Mouse (Mus musculus) hindbrain, embryonic 14.5 days (tissue): ENCODE data around the gene Rab15. TPM values are rescaled to one million over a fixed set of nuclear protein-coding genes. Genes with fewer than 3 reads are reported as not detected.

ENCODE experiments used
- ATAC-seq: fragments of 200-750 bp; cut with Nextera tagmentation; 2 replicates; pipeline ENCODE4 v1.8.0; 2017; ENCODE audit warnings: moderate number of reproducible peaks, mild to moderate bottlenecking, moderate TSS enrichment, moderate library complexity; ENCODE audit not compliant: low FRiP score
- DNase-seq: peaks from one replicate; pipeline ENCODE4 v3.0.0-alpha.2; 2015; ENCODE audit warnings: low spot score
- H3K27ac ChIP-seq: fragments of 300-500 bp; sonication (generic); 2 replicates; pipeline ENCODE4 v1.5.1; 2014; ENCODE audit warnings: mild to moderate bottlenecking, moderate library complexity
- H3K27me3 ChIP-seq: fragments of 300-500 bp; sonication (generic); 2 replicates; pipeline ENCODE4 v1.6.1; 2014; ENCODE audit warnings: mild to moderate bottlenecking, low read length, mixed read lengths; ENCODE audit not compliant: control insufficient read depth, insufficient read depth
- H3K36me3 ChIP-seq: fragments of 300-500 bp; sonication (generic); replicated peaks from 2 replicates; pipeline ENCODE4 v1.6.1; 2014; ENCODE audit not compliant: control insufficient read depth, insufficient read depth
- H3K4me1 ChIP-seq: fragments of 300-500 bp; sonication (generic); replicated peaks from 2 replicates; pipeline ENCODE4 v1.6.1; 2014; ENCODE audit warnings: antibody characterized with exemption, low read length, mixed read lengths; ENCODE audit not compliant: control insufficient read depth, insufficient read depth
- H3K4me2 ChIP-seq: fragments of 300-500 bp; sonication (generic); replicated peaks from 2 replicates; pipeline ENCODE4 v1.6.1; 2014; ENCODE audit warnings: mild to moderate bottlenecking, moderate library complexity
- H3K4me3 ChIP-seq: fragments of 300-500 bp; sonication (generic); replicated peaks from 2 replicates; pipeline ENCODE4 v1.5.1; 2014; ENCODE audit warnings: mild to moderate bottlenecking, low read length
- H3K9ac ChIP-seq: fragments of 300-500 bp; sonication (generic); 2 replicates; pipeline ENCODE4 v1.6.1; 2014
- H3K9me3 ChIP-seq: fragments of 300-500 bp; sonication (generic); 2 replicates; pipeline ENCODE4 v1.6.1; 2016; ENCODE audit warnings: low read length; ENCODE audit not compliant: control insufficient read depth
- WGBS: fragments of 180-500 bp; shearing (Covaris S2); extraction: QIAGEN DNeasy Blood & Tissue Kit; methylation state at CpG from one replicate; pipeline ENCODE4 v1.1.7; 2014; 5-methylcytosine and 5-hydroxymethylcytosine counted together
- polyA plus RNA-seq: library from polyadenylated mRNA; unstranded; fragments of >200 nt; fragmentation: Nextera tagmentation; extraction: Ambion mirVana; gene quantifications from 2 replicates; pipeline ENCODE4 v1.2.1, GENCODE M21; 2014

Gene Rab15
- polyA plus RNA-seq, 1 experiment from 2014 or later: 35.7 TPM

- H3K4me1 ChIP-seq: no peaks in the 10 kb centered on the region
- 93% methylated on average over 5 of the region's 5 CpGs for WGBS
- ATAC-seq: no peak
Observed at GRCm38 (mm10) chr12:76771540-76771939, 51.2 kb downstream of the Rab15 start.

DNA sequence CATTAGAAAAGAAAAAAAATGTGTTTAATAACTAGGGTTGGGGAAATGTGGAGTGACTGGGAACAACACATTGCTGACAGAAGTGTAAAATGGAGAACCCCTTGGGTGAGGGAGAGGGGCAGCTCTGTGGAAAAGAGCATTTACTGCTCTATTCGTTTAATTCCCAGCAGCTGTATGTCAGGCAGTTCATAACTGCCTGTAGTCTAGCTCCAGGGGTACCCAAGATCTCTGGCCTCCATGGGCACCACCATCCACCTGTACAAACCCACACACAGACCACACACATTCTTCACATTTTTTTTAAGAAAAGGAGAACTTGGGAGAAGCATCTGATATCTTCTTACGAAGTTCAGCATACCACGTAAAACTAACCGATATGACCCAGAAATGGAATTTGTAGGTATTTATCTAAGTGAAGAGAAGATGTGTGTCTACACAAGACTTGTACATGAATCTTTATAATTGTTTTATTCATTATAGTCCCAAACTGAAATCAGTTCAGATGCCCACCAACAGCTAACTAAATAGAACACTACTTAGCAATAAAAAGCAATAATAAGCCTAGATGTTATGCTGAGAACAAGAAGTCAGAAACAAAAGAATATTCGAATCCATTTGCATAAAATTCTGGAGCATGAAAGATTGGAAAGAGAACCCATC is 51.7 kb downstream of the Rab15 start:
- 0 out of 2 replicates have a peak, but pooled peaks cover 4% of the 10 kb centered on the region for H3K4me1 ChIP-seq
- no peak overlapping the region for H3K4me2 ChIP-seq
- no peaks in the 10 kb centered on the region for H3K9me3 ChIP-seq
- WGBS: 89% methylated on average over 5 of the region's 5 CpGs
- no peak overlapping the region for H3K9ac ChIP-seq
- H3K4me3 ChIP-seq: no peak overlapping the region
- H3K36me3 ChIP-seq: no peaks in the 10 kb centered on the region
- DNase-seq: no peak
- no peak for ATAC-seq
- H3K27ac ChIP-seq: no peak overlapping the region
- no peaks in the 10 kb centered on the region for H3K27me3 ChIP-seq

More at GRCm38 (mm10) chr12:76771540-76771939, 51.2 kb downstream of the Rab15 start:
- H3K9me3 ChIP-seq: no peaks in the 10 kb centered on the region
- H3K4me3 ChIP-seq: no peak overlapping the region
- H3K27ac ChIP-seq: no peak overlapping the region
- H3K27me3 ChIP-seq: no peaks in the 10 kb centered on the region
- no peak overlapping the region for H3K9ac ChIP-seq
- no peak for DNase-seq
- no peaks in the 10 kb centered on the region for H3K36me3 ChIP-seq
- H3K4me2 ChIP-seq: no peak overlapping the region

GRCm38 (mm10) chr12:76765901-76766630 is 56.6 kb downstream of the Rab15 start:
- DNase-seq (no peak), ATAC-seq (0 out of 2 replicates have a peak, but pooled peaks have one; percentile 15)
- Histone ChIP-seq H3K4me1 (0 out of 2 replicates have a peak, but pooled peaks cover 5% of the 10 kb centered on the region), H3K27ac (peak overlapping the region; percentile 87), H3K36me3 (no peaks in the 10 kb centered on the region), H3K4me3 (peak overlapping the region; percentile 59), H3K9ac (peak overlapping the region; percentile 73), H3K4me2 (peak overlapping the region; percentile 58), H3K27me3 (no peaks in the 10 kb centered on the region), H3K9me3 (no peaks in the 10 kb centered on the region)
- 32% methylated on average over 20 of the region's 20 CpGs for WGBS

GRCm38 (mm10) chr12:76765354-76765851 is 57.3 kb downstream of the Rab15 start, which contains the start of the genes Churc1 and Fntb:
Churc1 (plus strand) TSS chr12:76765538.
Fntb (plus strand) TSS chr12:76765589.
- H3K9me3 ChIP-seq: no peaks in the 10 kb centered on the region
- no peaks in the 10 kb centered on the region for H3K36me3 ChIP-seq
- H3K9ac ChIP-seq: peak within 1 kb of the TSS; percentile 73
- peak; percentile 96 for ATAC-seq
- under 1% methylated on average over 31 of the region's 31 CpGs for WGBS
- H3K4me3 ChIP-seq: peak within 1 kb of the TSS; percentile 59
- peak within 1 kb of the TSS; percentile 58 for H3K4me2 ChIP-seq
- peak; percentile 98 for DNase-seq
- 0 out of 2 replicates have a peak, but pooled peaks cover 5% of the 10 kb centered on the region for H3K4me1 ChIP-seq
- no peaks in the 10 kb centered on the region for H3K27me3 ChIP-seq
- peak within 1 kb of the TSS; percentile 87 for H3K27ac ChIP-seq

DNA sequence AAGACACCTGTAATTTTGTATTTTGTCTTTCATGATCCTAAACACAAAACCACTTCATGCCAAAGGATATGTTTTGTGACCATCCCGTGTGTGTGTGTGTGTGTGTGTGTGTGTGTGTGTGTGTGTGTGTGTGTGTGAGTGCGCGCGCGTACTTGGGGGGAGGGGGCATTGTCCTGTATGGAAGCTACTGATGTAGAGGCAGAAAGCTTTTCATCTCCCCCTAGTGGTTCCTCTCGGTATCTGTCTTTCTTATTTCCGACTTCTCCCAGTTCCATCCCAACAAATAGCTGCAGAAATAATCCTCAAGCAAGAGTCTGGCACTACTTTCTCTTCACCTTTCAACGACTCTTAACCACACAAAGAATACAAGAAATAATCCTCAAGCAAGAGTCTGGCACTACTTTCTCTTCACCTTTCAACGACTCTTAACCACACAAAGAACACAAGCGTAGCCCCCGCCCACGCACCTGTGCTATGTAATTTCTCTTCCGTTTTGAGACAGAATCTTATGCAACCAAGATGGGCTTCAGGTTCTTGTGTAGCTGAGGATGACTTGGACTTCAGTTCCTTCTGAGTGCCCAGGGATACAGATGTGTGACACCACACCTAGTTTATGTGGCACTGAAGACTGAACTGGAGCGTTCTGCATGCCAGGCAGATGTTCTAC is 69.9 kb downstream of the Rab15 start:
- Histone ChIP-seq H3K27ac (no peak overlapping the region), H3K4me2 (no peak overlapping the region), H3K4me3 (no peak overlapping the region), H3K9me3 (no peaks in the 10 kb centered on the region), H3K36me3 (no peaks in the 10 kb centered on the region), H3K9ac (no peak overlapping the region), H3K4me1 (no peaks in the 10 kb centered on the region), H3K27me3 (no peaks in the 10 kb centered on the region)
- peak; percentile 76 for DNase-seq
- no peak for ATAC-seq
- 42% methylated on average over 14 of the region's 14 CpGs for WGBS

DNA sequence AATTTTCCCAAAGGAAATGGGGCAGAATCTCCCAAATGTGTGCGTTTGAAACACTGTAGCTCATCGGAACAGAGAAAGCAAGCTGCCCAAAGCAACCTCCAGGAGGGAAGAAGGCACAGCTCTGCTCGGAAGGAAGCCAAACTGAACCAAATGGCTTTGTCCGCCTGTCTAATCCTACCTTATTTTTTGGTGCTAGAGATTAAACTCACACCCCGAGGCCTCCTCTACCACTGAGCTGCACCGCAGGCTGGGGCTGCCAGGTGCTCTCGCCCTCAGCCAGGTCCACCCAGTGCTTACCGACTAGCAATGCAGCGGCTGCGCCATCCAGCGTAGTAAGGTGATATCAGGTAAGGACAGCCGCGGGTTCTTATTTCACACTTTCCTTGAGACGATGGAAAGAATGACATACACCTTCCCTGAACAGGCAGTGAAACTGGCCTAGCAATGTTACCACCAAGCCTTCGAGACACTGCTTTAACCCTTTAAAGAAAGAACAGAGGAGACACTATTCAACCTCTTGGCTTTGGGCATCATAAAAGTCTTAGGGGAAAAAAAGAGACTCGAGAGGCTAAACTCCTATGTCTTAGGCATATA is 71.7 kb downstream of the Rab15 start:
- Histone ChIP-seq H3K4me3 (no peak overlapping the region), H3K36me3 (no peaks in the 10 kb centered on the region)
- WGBS: 84% methylated on average over 16 of the region's 16 CpGs

More for the DNA sequence above, 71.7 kb downstream of the Rab15 start:
- Histone ChIP-seq H3K9ac (no peak overlapping the region), H3K4me2 (no peak overlapping the region), H3K27me3 (no peaks in the 10 kb centered on the region), H3K4me1 (no peaks in the 10 kb centered on the region), H3K9me3 (no peaks in the 10 kb centered on the region), H3K27ac (no peak overlapping the region)
- ATAC-seq (no peak), DNase-seq (no peak)

Other genes with a start within 250 kb of the Rab15 start
- gene Sptb, start 112.4 kb downstream of the Rab15 start, polyA plus RNA-seq: 11.3 and 11.5 TPM in 2 replicates
- 123 and 161 TPM in 2 replicates for gene Churc1, start 57.4 kb downstream of the Rab15 start, polyA plus RNA-seq
- 40.4 and 43.9 TPM in 2 replicates for gene Fntb, start 57.3 kb downstream of the Rab15 start, polyA plus RNA-seq
- 0.19 TPM in 1 of 2 replicates, not detected in the other for gene Gpx2, start 27.4 kb downstream of the Rab15 start, polyA plus RNA-seq
- 47.6 and 52.9 TPM in 2 replicates for gene Max, start 139.3 kb upstream of the Rab15 start, polyA plus RNA-seq